Mouse (Mus musculus) midbrain, embryonic 10.5 days (tissue): ENCODE measurements at regions not wholly inside any gene's neighbourhood (a gene's known extent, or its start where the extent isn't known, plus 50 kb on each side); places are given as distances from the start of the nearest gene placed in this dataset.

Experiments used
- DNase-seq: peaks from one replicate; pipeline ENCODE4 v3.0.0-alpha.2; 2017; ENCODE audit warnings: low spot score
- H3K27ac ChIP-seq: fragments of 300-500 bp; sonication (generic); replicated peaks from 2 replicates; pipeline ENCODE4 v1.5.1; 2016; ENCODE audit warnings: mild to moderate bottlenecking
- H3K27me3 ChIP-seq: fragments of 300-500 bp; sonication (generic); 2 replicates; pipeline ENCODE4 v1.6.1; 2016; ENCODE audit warnings: low read depth, mild to moderate bottlenecking; ENCODE audit not compliant: poor library complexity, severe bottlenecking
- H3K36me3 ChIP-seq: fragments of 300-500 bp; sonication (generic); 2 replicates; pipeline ENCODE4 v1.6.1; 2016; ENCODE audit warnings: mild to moderate bottlenecking, moderate library complexity
- H3K4me1 ChIP-seq: fragments of 300-500 bp; sonication (generic); 2 replicates; pipeline ENCODE4 v1.6.1; 2016
- H3K4me3 ChIP-seq: fragments of 300-500 bp; sonication (generic); 2 replicates; pipeline ENCODE4 v1.5.1; 2016; ENCODE audit warnings: mild to moderate bottlenecking, moderate library complexity
- H3K9me3 ChIP-seq: fragments of 300-500 bp; sonication (generic); replicated peaks from 2 replicates; pipeline ENCODE4 v1.6.1; 2016; ENCODE audit warnings: mild to moderate bottlenecking
- whole genome bisulfite sequencing: fragments of 180-500 bp; shearing (Covaris S2); methylation state at CpG from one replicate; pipeline ENCODE4 v1.1.7; 2016; 5-methylcytosine and 5-hydroxymethylcytosine counted together

- no peaks in the 10 kb centered on the region for H3K9me3 ChIP-seq
- H3K27ac ChIP-seq: no peak overlapping the region
- H3K27me3 ChIP-seq: peaks cover 27% of the 10 kb centered on the region
- DNase-seq: no peak
- 84% methylated on average over 13 of the region's 13 CpGs for WGBS
- H3K4me1 ChIP-seq: peaks cover 50% of the 10 kb centered on the region
- H3K36me3 ChIP-seq: no peaks in the 10 kb centered on the region
- H3K4me3 ChIP-seq: no peak overlapping the region
Measured at GRCm38 (mm10) chr4:153542631-153543031, 60.0 kb upstream of the Ajap1 start.

DNA sequence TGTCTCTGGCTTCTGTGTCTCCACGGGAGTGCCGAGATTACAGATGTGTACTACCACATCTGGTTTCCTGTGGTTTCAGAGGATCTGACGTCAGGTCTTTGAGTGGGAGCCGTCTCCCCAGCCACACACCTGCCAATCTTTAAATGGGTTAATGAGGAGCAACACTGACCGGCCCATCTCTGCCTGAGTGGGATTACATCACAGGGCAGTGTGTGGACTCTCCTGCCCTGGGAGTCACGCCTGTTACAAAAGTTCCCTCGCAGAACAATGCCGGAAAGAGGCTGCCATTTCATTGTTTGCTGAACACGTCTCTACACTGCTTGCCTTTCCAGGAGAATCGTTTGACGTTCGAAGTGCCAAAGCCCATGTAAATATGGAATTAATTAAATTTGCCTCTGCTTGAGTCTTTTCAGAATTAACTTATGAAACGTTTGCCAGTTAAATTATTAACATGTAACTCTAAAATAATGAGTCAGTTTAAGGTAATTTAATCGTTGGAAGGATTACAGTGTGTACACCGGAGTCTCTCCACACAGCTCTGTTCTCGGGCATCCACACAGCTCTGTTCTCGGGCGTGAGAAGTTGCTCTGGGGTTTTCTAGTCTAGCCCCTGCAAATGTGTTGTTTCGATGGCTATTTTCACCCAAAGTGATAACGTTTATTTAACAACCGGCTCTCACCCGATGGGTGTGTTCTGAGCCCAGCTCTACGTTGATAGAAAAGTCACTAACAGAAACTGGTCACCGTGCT, 61.5 kb upstream of the Ajap1 start:
- H3K27ac ChIP-seq: peak overlapping the region; percentile 10; the same call in 1 of the 2 replicates
- DNase-seq: no peak
- 63% methylated on average over 24 of the region's 24 CpGs for WGBS

DNA sequence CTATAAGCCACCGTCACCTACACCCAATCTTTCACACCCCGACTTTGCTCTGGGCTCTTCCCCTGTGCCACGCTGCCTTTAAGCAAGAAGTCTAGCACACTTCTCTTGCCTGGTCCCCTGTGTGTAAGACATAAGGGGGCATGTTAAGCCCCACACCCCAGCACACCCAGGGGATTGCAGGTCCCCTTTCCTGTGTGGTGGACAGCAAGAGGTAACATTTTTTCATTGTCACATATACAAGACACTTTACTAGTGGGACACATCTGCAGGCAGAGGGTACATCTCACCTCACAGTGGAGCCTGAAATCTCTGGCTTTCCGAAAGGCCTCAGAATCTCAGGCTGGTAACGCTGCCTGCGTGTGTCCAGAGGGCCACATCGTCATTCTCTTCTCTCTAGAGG, 64.1 kb upstream of the Ajap1 start:
- WGBS: 92% methylated on average over 7 of the region's 7 CpGs
- Histone ChIP-seq H3K27ac (no peak overlapping the region), H3K4me1 (peaks cover 61% of the 10 kb centered on the region), H3K9me3 (peaks cover 5% of the 10 kb centered on the region; the same call in 1 of the 2 replicates), H3K27me3 (peaks cover 29% of the 10 kb centered on the region), H3K4me3 (no peak overlapping the region), H3K36me3 (no peaks in the 10 kb centered on the region)
- DNase-seq: no peak

More for the DNA sequence above, 61.5 kb upstream of the Ajap1 start:
- no peaks in the 10 kb centered on the region for H3K36me3 ChIP-seq
- peaks cover 29% of the 10 kb centered on the region for H3K27me3 ChIP-seq
- H3K4me1 ChIP-seq: peaks cover 60% of the 10 kb centered on the region
- no peak overlapping the region for H3K4me3 ChIP-seq
- H3K9me3 ChIP-seq: no peaks in the 10 kb centered on the region

DNA sequence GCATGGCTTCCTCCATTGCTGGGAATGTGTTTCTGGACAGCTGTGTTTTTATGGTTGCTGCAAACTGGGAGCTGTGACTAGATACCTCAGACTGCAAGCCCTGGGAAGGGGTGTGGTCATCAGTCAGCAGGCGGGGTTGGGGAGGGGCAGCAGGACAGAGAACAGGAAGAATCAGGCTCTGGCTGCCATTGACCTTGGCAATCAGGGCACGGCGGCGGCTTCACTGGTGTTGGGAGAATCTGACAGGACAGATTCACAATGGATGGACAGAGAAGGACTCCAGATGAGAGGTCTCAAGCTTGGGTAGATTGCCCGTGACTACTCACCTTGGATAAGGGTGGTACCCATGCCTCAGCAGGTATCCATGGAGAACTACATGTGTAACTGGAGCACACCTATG, 64.5 kb upstream of the Ajap1 start:
- H3K9me3 ChIP-seq: peaks cover 5% of the 10 kb centered on the region; the same call in 1 of the 2 replicates
- H3K27me3 ChIP-seq: peaks cover 29% of the 10 kb centered on the region
- H3K4me3 ChIP-seq: no peak overlapping the region
- H3K36me3 ChIP-seq: no peaks in the 10 kb centered on the region
- H3K4me1 ChIP-seq: peaks cover 63% of the 10 kb centered on the region
- 86% methylated on average over 5 of the region's 5 CpGs for WGBS
- peak overlapping the region; percentile 67 for H3K27ac ChIP-seq
- DNase-seq: no peak

DNA sequence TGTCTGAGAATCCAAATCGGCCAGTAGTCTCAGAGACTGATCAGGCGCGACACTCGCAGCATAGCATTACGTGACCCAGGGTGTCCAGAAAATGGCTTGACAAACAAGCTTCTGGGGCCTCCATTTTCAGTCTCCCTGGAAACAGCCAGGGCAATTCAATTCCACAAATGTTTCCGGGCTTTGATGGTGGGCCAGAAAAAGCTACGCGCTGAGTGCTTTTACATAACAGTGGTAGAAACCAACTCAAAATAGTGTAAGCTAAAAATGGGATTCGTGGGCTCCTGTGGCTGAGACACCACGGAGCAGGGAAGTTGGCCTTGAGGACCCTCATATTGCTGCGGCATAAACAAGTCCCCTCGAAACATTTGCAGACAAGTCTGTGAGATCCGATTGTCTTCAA, 65.3 kb upstream of the Ajap1 start:
- WGBS: 64% methylated on average over 13 of the region's 13 CpGs
- Histone ChIP-seq H3K9me3 (peaks cover 5% of the 10 kb centered on the region; the same call in 1 of the 2 replicates), H3K36me3 (no peaks in the 10 kb centered on the region), H3K4me3 (no peak overlapping the region), H3K27ac (peak overlapping the region; percentile 67), H3K27me3 (peaks cover 29% of the 10 kb centered on the region; the same call in 1 of the 2 replicates), H3K4me1 (peaks cover 66% of the 10 kb centered on the region)
- no peak for DNase-seq

GRCm38 (mm10) chr4:153551291-153551690, 68.7 kb upstream of the Ajap1 start:
- no peak overlapping the region for H3K27ac ChIP-seq
- no peaks in the 10 kb centered on the region for H3K36me3 ChIP-seq
- H3K9me3 ChIP-seq: peaks cover 5% of the 10 kb centered on the region; the same call in 1 of the 2 replicates
- WGBS: 93% methylated on average over 7 of the region's 7 CpGs
- H3K4me3 ChIP-seq: no peak overlapping the region
- H3K27me3 ChIP-seq: peaks cover 22% of the 10 kb centered on the region
- peaks cover 54% of the 10 kb centered on the region for H3K4me1 ChIP-seq
- no peak for DNase-seq

DNA sequence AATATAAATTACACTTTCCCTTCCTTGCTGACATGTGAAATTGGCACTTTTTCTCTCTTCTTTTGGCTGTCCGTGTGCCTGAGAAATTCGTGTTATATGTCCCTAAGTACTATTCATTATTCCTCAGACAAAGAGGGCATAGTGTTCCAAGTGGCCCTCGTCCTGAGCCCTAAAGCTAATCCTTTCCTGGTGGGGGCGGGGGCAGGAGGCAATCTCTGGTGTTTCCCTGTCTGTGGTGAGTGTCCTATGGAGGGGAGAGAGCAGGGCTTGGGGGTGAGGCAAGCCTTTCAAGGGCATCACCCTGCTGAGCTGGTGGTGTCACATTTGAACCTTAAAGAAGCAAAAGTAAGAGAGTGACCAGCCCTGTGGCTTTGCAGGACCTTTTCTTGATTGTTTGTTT, 69.9 kb upstream of the Ajap1 start:
- Histone ChIP-seq H3K36me3 (no peaks in the 10 kb centered on the region), H3K4me3 (peak overlapping the region; percentile 20), H3K27me3 (peaks cover 16% of the 10 kb centered on the region), H3K4me1 (peaks cover 44% of the 10 kb centered on the region), H3K27ac (peak overlapping the region; percentile 72), H3K9me3 (peaks cover 5% of the 10 kb centered on the region; the same call in 1 of the 2 replicates)
- 20% methylated on average over 4 of the region's 4 CpGs for WGBS
- DNase-seq: no peak

DNA sequence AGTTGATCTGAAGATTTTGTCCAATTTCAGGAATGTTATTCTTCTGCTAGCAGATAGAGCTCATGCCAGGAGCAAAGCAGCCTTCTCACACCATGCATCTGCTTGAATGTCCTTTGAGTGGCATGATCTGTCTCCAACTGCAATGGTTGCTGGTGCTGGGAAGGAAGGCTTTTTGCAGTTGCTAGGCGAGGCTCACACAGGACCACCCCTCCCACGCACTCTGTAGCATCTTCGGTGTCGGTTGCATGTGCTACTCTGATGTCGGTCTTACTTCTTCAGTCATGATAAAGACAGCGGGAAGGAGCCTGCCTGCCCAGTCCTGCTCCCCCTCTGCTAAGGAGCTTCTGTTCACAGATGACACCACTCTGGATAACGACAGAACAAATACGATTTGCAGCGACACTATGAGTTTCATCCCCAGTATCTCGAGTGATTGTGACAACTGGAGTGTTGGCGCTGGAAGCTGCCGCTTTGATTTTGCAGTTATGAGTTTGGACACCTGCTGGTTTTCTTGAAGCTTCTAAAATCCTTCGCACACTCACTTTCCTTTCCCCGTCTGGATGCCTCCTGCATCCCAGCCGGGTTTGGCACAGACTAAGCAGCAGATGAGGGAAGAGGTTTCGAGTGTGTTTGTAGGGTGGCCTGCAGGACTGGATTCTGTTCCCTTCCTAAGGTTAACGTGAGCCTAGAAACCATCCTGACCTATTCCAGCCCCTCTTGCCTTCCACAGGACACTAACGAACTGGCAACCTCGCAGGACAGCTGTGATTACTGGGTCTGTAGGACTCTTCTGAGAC, 75.4 kb upstream of the Ajap1 start:
- Histone ChIP-seq H3K9me3 (no peaks in the 10 kb centered on the region), H3K27me3 (peaks cover 13% of the 10 kb centered on the region), H3K36me3 (no peaks in the 10 kb centered on the region), H3K4me3 (no peak overlapping the region), H3K4me1 (peaks cover 26% of the 10 kb centered on the region), H3K27ac (no peak overlapping the region)
- no peak for DNase-seq
- WGBS: 87% methylated on average over 19 of the region's 19 CpGs

- WGBS: 71% methylated on average over 4 of the region's 4 CpGs
- no peaks in the 10 kb centered on the region for H3K9me3 ChIP-seq
- H3K4me3 ChIP-seq: no peak overlapping the region
- 0 out of 2 replicates have a peak, but pooled peaks cover 5% of the 10 kb centered on the region for H3K27me3 ChIP-seq
- no peak for DNase-seq
- no peaks in the 10 kb centered on the region for H3K36me3 ChIP-seq
- no peak overlapping the region for H3K27ac ChIP-seq
- peaks cover 12% of the 10 kb centered on the region; the same call in 1 of the 2 replicates for H3K4me1 ChIP-seq
Measured at GRCm38 (mm10) chr4:153559568-153559967, 77.0 kb upstream of the Ajap1 start.

GRCm38 (mm10) chr4:153560193-153560592, 77.6 kb upstream of the Ajap1 start:
- Histone ChIP-seq H3K36me3 (no peaks in the 10 kb centered on the region), H3K4me1 (peaks cover 8% of the 10 kb centered on the region; the same call in 1 of the 2 replicates), H3K4me3 (no peak overlapping the region), H3K27ac (no peak overlapping the region), H3K27me3 (0 out of 2 replicates have a peak, but pooled peaks cover 5% of the 10 kb centered on the region), H3K9me3 (no peaks in the 10 kb centered on the region)
- DNase-seq: no peak
- WGBS: 85% methylated on average over 11 of the region's 11 CpGs

DNA sequence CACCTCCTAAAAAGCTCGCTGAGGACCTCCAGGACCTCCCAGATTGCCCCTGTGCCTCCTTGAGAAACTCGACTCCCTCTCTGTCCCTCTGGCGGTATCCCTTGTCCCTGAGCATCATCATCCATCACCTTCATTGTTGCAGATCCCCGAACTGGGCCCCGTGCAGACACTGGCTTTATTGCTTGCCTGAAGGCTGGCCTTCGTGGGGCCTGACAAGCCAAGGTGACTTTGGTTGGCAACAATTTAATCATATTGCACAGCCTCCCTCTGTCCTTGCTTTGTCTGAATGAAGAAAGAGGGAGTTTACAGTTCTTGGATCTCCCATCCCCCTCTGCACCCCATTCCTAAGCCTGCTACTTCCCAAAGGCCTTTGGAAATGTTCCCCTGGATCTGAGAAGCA, 78.3 kb upstream of the Ajap1 start:
- Histone ChIP-seq H3K36me3 (no peaks in the 10 kb centered on the region), H3K27me3 (0 out of 2 replicates have a peak, but pooled peaks cover 5% of the 10 kb centered on the region), H3K4me1 (peaks cover 8% of the 10 kb centered on the region; the same call in 1 of the 2 replicates), H3K9me3 (no peaks in the 10 kb centered on the region), H3K4me3 (no peak overlapping the region), H3K27ac (no peak overlapping the region)
- DNase-seq: no peak
- 65% methylated on average over 6 of the region's 6 CpGs for WGBS

DNA sequence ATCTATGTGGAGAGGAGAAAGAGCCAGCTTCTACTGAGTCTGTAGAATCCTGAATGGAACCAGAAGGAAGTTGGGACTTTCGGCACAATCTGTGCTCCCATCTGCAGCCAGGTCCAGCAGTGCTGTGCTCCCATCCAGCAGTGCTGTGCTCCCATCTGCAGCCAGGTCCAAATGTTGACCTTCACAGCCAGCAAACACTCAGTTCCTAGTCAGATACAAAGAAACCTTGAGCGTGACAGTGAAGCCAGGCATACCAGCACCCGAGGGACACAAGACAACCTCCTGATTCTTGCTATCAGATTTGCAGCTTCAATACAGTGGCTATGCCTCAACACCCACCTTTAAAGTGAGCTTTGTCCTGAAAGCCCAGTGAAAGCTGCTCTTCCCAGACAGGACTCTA, 79.4 kb upstream of the Ajap1 start:
- H3K4me1 ChIP-seq: peaks cover 12% of the 10 kb centered on the region
- H3K4me3 ChIP-seq: no peak overlapping the region
- no peaks in the 10 kb centered on the region for H3K9me3 ChIP-seq
- DNase-seq: no peak
- no peak overlapping the region for H3K27ac ChIP-seq
- H3K27me3 ChIP-seq: 0 out of 2 replicates have a peak, but pooled peaks cover 3% of the 10 kb centered on the region
- no peaks in the 10 kb centered on the region for H3K36me3 ChIP-seq
- WGBS: 89% methylated on average over 3 of the region's 3 CpGs
